Mouse (Mus musculus): Measurements from ENCODE around the gene Dnm1l.
A peak's percentile ranks its signal among the peaks of the same experiment; 100 is the strongest.
"Not testable (repeated sequence)": the region's sequence is repeated elsewhere in the genome, so short reads cannot be mapped to it uniquely, and the experiment has no call there.

The Dnm1l gene

DNA sequence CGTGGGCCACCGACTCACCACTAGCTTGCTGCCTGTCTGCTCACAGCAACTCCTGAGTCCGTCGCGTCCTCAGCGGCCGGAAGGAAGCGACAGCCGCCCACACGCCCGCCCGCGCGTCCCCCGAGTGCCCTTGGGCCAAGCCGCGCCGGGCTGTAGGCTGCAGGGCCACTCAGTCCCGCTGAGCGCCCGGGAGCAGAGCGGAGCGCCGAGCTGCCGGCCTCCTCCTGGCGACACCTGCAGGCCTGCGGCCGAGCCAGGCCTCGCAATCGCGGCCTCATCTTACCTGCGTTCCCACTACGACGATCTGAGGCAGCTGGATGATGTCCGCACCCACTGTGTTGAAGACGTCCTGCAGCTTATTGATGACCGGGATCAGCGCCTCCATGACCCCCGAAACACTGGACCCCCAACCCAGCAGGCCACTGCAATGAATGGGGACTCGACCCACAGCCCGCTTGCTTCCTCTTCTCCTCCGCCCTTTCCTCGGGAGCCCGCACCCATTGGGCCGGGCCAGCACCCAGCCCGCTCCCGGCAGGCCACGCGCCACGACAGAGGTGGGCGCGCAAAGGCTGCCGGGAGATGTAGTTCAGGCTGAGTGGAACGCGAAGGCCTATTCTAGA, at the start of gene Dnm1l:
Gene Dnm1l (minus strand): TSS at position 479 of the 620 bp plus-strand sequence.
- peak; percentile 92 for DNase-seq

DNA sequence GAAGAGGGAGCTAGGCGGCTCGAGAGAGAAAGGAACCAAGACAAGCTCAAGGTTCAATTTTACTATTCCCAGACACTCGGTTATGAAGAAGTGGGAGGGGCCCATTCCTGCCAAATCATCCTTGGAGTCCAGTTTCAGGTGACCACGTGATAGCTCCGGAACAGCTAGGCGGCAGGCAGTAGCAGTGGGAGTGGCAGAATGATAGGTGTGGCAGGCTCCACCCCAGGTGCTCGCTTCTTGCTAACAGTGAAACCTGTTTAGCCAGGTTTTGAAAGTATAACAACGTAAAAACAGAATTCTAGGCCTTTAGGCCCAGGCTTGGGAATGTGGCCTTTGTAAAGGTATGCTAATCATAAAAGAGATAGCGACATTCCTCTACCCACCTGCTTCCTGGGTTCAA, 8.5 kb upstream of the Dnm1l start:
- not testable (repeated sequence) for DNase-seq

GRCm38 (mm10) chr16:16359101-16359482, 333 bp upstream of the Dnm1l start:
- not testable (repeated sequence) for DNase-seq

DNA sequence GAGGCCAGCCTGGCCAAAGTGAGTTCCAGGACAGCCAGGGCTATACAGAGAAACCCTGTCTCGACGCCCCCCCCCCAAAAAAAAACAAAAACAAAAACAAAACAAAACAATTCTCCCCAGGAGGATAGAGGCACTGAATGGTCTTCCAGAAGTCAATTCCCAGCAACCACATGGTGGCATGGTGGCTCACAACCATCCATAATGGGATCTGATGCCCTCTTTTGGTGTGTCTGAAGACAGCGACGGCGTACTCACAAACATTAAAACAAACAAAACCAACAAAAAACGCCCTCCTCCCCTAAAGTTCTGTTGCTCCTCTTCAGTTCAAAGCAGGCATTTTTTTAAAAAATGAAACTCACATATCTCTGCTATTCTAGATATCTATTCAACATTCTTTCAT, 851 bp downstream of the Dnm1l start:
- DNase-seq = no peak

DNA sequence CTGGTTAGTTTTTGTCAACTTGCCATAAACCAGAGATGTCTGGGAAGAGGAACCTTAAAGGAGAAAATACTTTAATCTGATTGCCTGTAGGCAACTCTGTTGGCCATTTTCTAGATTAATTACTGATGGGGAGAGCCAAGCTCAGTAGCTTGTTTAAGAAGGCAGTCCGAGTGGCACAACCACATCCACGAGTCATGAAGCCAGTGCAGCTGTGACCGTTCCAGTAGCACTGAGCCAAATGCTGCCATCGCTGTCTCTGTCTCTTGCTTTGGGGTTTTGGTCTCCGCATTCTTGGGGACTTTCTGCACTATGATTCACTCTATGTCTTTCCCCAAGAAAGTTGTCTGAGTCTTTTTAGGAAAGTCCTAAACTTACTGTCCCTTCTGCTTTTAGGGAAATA, 12.3 kb downstream of the Dnm1l start:
- no peak for DNase-seq

- DNase-seq = no peak
Observed at GRCm38 (mm10) chr16:16325775-16326336, 32.9 kb downstream of the Dnm1l start.

- DNase-seq = no peak
Observed at GRCm38 (mm10) chr16:16311319-16311718, 47.4 kb downstream of the Dnm1l start.

DNA sequence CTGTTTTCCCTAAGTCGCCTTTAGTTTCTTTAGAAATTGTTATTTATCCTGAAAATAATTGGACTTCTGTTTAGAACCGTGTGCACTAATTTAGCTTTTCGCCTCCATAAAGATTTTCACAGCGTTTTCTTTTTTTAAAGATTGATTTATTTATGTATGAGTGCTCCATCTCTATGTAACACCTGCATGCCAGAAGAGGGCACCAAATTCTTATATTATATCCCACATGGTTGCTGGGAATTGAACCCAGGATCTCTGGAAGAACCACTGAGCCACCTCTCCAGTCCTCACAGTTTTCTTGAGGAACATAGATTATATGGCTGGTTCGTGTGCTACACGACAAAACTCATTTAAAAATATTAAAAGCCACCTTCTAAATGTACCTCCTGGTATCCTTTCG, 54.9 kb downstream of the Dnm1l start:
- DNase-seq = no peak

GRCm38 (mm10) chr16:16303138-16303827, 55.5 kb downstream of the Dnm1l start:
- peak; percentile 36 for DNase-seq

DNA sequence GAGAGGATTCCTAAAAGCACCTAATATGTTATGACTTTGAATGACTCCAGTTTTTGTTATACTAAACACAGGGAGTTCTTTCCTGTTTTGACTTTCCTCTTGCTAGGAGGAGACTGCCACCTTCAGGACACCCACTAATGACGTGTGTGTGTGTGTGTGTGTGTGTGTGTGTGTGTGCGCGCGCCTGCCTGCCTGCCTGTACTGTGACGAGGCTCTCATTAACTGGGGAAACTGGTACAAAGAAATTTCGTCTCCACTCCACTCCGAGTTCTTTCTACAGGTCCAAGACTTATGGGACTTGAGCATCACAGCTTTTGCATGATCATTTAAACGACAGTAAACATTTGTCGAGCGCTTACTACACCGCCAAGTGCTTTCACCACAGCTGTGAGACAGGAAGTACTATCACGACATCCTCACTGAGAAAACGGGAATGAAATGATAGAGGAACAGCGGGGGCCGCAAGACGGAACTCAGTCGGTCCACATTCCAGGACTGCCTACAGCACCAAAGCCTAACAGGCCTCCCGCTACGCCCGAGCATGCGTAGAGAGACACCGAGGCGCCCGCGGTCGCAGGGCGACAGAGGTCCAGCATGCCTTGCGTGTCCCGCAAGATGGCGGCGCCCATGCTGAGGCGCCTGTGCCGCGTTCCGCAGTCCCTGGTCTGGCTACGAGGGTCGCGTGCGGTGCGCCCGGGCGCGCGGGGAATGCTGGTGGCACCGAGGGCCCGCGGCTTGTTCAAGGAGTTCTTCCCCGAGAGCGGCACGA, 56.2 kb downstream of the Dnm1l start, which contains the start of gene Yars2:
Gene Yars2 (plus strand): TSS at position 597 of the 769 bp plus-strand sequence.
- DNase-seq = peak; percentile 91

GRCm38 (mm10) chr16:16273752-16274151, 85.0 kb downstream of the Dnm1l start:
- no peak for DNase-seq

DNA sequence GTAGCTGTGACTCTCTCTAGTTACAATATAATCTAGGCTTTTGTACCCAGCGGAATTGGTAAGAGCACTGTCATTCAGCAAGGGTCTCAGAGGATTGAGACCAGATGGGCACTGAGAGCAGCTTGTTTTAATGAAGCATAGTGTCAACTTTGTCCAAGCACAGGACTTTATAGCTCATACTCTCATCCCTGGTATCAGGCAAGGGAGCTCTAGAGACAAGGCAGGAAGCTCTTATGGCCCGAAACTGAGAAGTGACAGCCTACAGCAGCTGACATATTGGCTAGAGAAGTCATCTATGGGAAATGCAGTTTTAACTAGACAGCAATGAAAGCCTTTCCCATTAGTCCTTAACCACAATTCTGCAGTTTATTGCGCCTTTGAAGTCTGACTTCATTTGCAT, 85.8 kb downstream of the Dnm1l start:
- no peak for DNase-seq

DNA sequence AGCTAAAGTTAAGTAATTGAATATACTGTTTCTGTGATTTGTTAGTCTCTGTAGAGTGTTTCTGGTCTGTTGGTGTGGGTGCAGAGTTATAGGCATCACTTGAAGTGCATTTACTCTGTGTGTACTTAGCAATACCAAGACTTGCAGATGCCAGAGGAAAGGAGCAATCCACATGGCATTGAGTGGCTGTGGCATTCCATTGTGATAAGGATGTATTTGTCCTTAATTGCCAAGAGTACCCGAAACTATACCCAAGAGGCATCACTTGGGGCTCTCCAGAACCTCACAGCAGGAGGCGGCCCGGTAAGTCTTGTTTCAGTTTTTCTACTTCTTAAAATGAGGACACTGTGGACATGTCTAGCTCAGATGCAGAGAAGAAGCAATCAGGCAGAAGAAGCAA, 96.3 kb downstream of the Dnm1l start:
- DNase-seq = peak; percentile 11
